Mouse (Mus musculus): Measurements from ENCODE around the gene Ly6g6c.

DNA sequence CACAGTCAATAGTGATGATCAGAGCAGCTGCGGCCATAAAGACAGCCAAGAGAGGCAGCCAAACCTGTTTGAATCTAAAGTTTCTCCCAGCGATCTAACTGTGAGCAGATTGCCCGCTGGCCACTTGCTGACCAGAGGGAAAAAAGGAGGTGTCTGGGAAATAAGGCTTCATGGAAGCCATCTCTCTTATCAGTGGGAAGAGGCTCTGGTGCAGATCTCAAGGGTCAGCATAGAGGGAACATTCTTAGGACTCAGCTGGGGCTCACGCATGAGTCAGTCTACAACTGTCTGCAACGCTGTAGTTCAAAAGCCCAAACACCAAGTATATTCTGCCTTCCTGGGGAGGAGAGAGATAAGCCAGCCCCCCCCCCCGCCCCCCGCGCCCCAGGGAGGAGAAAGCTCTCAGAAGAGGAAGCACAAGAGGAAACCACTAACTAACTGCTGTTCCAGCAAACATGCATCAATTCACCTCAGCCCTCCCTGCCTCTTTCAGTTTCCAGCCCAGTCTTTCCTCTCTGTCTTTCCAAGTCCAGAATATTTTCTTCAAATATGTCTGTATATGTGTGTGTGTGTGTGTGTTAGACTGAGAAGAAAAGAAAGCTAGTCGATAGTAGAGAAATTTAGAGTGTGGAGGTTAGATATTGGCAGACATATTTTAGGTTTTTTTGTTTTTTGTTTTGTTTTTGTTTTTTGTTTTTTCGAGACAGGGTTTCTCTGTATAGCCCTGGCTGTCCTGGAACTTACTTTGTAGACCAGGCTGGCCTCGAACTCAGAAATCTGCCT is 16.8 kb upstream of the Ly6g6c start:
- TF ChIP-seq POLR2A (IDR thresholded peaks at IDR 0.05; ENCODE audit: borderline replicate concordance, control insufficient read depth, low read depth, low read length) (no peak), CTCF (IDR thresholded peaks at IDR 0.05; ENCODE audit: control insufficient read depth, insufficient read depth, low read length) (no peak)
